Comparison of ENCODE assay signal across 8 mouse cellular contexts in the genomic region with DNA sequence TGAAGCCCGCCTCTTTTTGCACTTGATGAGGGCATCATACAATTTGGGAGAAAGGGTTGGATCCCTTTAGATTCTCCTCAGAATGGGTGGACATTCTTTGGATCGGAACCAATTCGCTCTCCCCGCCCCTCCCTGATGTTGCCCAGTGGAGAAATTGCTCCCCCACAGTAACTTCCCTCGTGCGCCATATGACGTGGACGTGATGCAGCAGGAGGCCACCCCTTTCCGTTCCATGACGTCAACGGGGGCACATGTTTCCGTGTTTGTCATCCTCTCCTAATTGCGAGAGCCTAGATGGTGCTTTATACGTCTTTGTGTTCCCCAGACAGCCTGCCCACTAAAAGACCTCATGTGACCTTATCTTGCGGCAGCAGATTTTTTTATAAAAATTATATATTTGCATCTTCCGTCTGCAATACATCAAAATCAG. TPM values are rescaled to one million over a fixed set of nuclear protein-coding genes. Genes with fewer than 3 reads are reported as not detected.
DNase-seq lines count a peak whose midpoint lies in the region; ATAC-seq lines count a peak whose summit lies in the region.

No protein-coding gene starts in this region.

- ATAC-seq in megakaryocyte progenitor cell, adult 5-6 weeks (replicated peaks; ENCODE audit: poor library complexity), result peak; percentile 89

- DNase-seq in adrenal gland, adult 18-20 months (ENCODE audit: low spot score in 2 of 2), result peak; percentile 85 to 88
- peak; percentile 88 for DNase-seq in embryo, embryonic 10 days (ENCODE audit: low spot score)
- DNase-seq in gastrocnemius, postnatal 10 days, result peak; percentile 60
- peak; percentile 100 for DNase-seq in induced T-regulatory cell, adult 2 months (ENCODE audit: low read depth)
- peak; percentile 82 to 90 for DNase-seq in left cerebral cortex, postnatal 10 days (ENCODE audit: extremely low spot score in 1 of 2, low spot score in 2 of 2)
- peak; percentile 91 to 93 for DNase-seq in right cerebral cortex, postnatal 10 days (ENCODE audit: low spot score in 2 of 2)
- peak; percentile 85 for DNase-seq in urinary bladder, postnatal 14 days (ENCODE audit: low spot score)

- intact Hi-C loops in left cerebral cortex, postnatal 10 days (cut with DNase I), result loop anchor here (5.0 kb wide), 1 partner anchor 439 kb away; a partner anchor contains a TSS

RNA-seq across cellular contexts. Expression of a gene that starts 0.8 kb away (rescaled TPM):
- 100 to 1,000 TPM in 1 of 2 experiments, 10 to 100 TPM in 1; 81.6 to 148 TPM for total RNA-seq in adrenal gland, adult 18-20 months (2021)
- total RNA-seq in gastrocnemius, postnatal 10 days (2021), result 10 to 100 TPM; 45.3 to 45.8 TPM
- 10 to 100 TPM; 40.5 to 48.7 TPM for total RNA-seq in left cerebral cortex, postnatal 10 days (2021)
- 101 and 117 TPM in 2 replicates for total RNA-seq in megakaryocyte progenitor cell, adult 5-6 weeks (2015)
- total RNA-seq in megakaryocyte progenitor cell, adult 5-6 weeks (2017), result 37.7 and 44.2 TPM in 2 replicates

RNA-seq across cellular contexts. Expression of a gene that starts 0.9 kb away (rescaled TPM):
- total RNA-seq in adrenal gland, adult 18-20 months (2021), result 10 to 100 TPM in 1 of 2 experiments, 1 to 10 TPM in 1; 7.8 to 16.3 TPM
- total RNA-seq in gastrocnemius, postnatal 10 days (2021), result 1 to 10 TPM; 2.6 to 3.7 TPM
- total RNA-seq in left cerebral cortex, postnatal 10 days (2021), result 1 to 10 TPM; 2.1 to 2.5 TPM
- 25.8 and 34.6 TPM in 2 replicates for total RNA-seq in megakaryocyte progenitor cell, adult 5-6 weeks (2015)
- 17.7 and 29.3 TPM in 2 replicates for total RNA-seq in megakaryocyte progenitor cell, adult 5-6 weeks (2017)

Comparison
In these comparisons a context has a peak if more than half of its experiments do, and no peak if none do; other contexts are left out.
1. Peak in every context shown above with its lines: DNase-seq and ATAC-seq.